Mouse (Mus musculus): ENCODE results near the gene Stip1.

GRCm38 (mm10) chr19:7066828-7067342 lies 27.1 kb upstream of the Stip1 start:
- TF ChIP-seq EP300 (IDR thresholded peaks at IDR 0.05; ENCODE audit: low read depth) = no peak
- no peak for TF ChIP-seq CTCF (IDR thresholded peaks at IDR 0.05; ENCODE audit: low read depth)
